In genomic region chr5:141676371-141676770, GRCm38 (mm10) we compare ENCODE assay signal across 26 mouse cellular contexts.
"Had no signal": no experiment of that assay in that cellular context is flagged by ENCODE, and none has a peak within 500 bp of the region (broad histone marks: within the 10 kb centered on the region; RNA-seq: fewer than 3 reads in every experiment).

No protein-coding gene starts in this region.

- H3K4me3 ChIP-seq: heart, embryonic 10.5 days; heart, embryonic 12.5 days; intestine, embryonic 15.5 days; layer of hippocampus, adult 2 months; left cerebral cortex, adult 2 months; limb, embryonic 10.5 days; limb, embryonic 12.5 days; liver, embryonic 13.5 days; liver, embryonic 15.5 days had no signal

- H3K4me2 ChIP-seq: heart, embryonic 12.5 days; hindbrain, embryonic 14.5 days; intestine, embryonic 15.5 days; limb, embryonic 12.5 days; liver, embryonic 11.5 days; liver, embryonic 13.5 days; liver, embryonic 15.5 days had no signal

- DNase-seq: gastrocnemius, postnatal 10 days; gastrocnemius, postnatal 25 days; heart, adult 18-20 months; heart, postnatal 14 days; heart, postnatal 36 days; kidney, adult 2 months; kidney, postnatal 10 days; kidney, postnatal 25 days; kidney, postnatal 4 days; liver; liver, embryonic 13.5 days; liver, postnatal 0 days; lung, adult 2 months had no signal

- H3K4me1 ChIP-seq: intestine, embryonic 15.5 days; limb, embryonic 10.5 days; limb, embryonic 12.5 days; liver, embryonic 13.5 days; liver, embryonic 15.5 days had no signal

- H3K27me3 ChIP-seq: heart, embryonic 12.5 days; intestine, embryonic 15.5 days; limb, embryonic 12.5 days; liver, embryonic 13.5 days; liver, embryonic 15.5 days had no signal

- ATAC-seq: hindbrain, embryonic 16.5 days; inflammation-experienced regulatory T-cells, adult 6 months; intestine, embryonic 15.5 days; intestine, postnatal 0 days; liver, postnatal 0 days had no signal

- H3K27ac ChIP-seq: heart, embryonic 10.5 days; hindbrain, embryonic 14.5 days; intestine, embryonic 15.5 days; layer of hippocampus, adult 2 months; left cerebral cortex, adult 2 months; limb, embryonic 10.5 days; limb, embryonic 12.5 days; liver, embryonic 13.5 days; liver, embryonic 15.5 days had no signal

- H3K36me3 ChIP-seq: heart, embryonic 12.5 days; intestine, embryonic 15.5 days; limb, embryonic 10.5 days; limb, embryonic 12.5 days; liver, embryonic 13.5 days; liver, embryonic 15.5 days had no signal

- H3K9me3 ChIP-seq: heart, embryonic 10.5 days; intestine, embryonic 15.5 days; limb, embryonic 10.5 days; liver, embryonic 15.5 days had no signal

- H3K9ac ChIP-seq: heart, embryonic 12.5 days; hindbrain, embryonic 14.5 days; intestine, embryonic 15.5 days; limb, embryonic 12.5 days; liver, embryonic 13.5 days; liver, embryonic 15.5 days; liver, postnatal 0 days had no signal
